ENCODE assay signal across 9 mouse cellular contexts in genomic region chr12:86132799-86133198, GRCm38 (mm10). TPM values are rescaled to one million over a fixed set of nuclear protein-coding genes. Genes with fewer than 3 reads are reported as not detected.
DNase-seq lines count a peak whose midpoint lies in the region; ATAC-seq lines count a peak whose summit lies in the region.
"Had no signal": no experiment of that assay in that cellular context is flagged by ENCODE, and none has a peak within 500 bp of the region (broad histone marks: within the 10 kb centered on the region; RNA-seq: fewer than 3 reads in every experiment).

No protein-coding gene starts in this region.

- no peaks in the 10 kb centered on the region for H3K27me3 ChIP-seq in forebrain, embryonic 15.5 days
- H3K27me3 ChIP-seq: limb, embryonic 13.5 days had no signal

- no peak overlapping the region for H3K4me2 ChIP-seq in forebrain, embryonic 15.5 days (replicated peaks)
- H3K4me2 ChIP-seq: limb, embryonic 13.5 days had no signal

- H3K27ac ChIP-seq in forebrain, embryonic 15.5 days (replicated peaks): no peak overlapping the region
- H3K27ac ChIP-seq: limb, embryonic 13.5 days had no signal

- ATAC-seq in cerebellum, adult (ENCODE audit: insufficient number of reproducible peaks, low FRiP score, low TSS enrichment): peak; percentile 80
- peak; percentile 61 for ATAC-seq in forebrain, embryonic 15.5 days (replicated peaks)

- 19% methylated on average over 2 of the region's 2 CpGs for WGBS in forebrain, embryonic 15.5 days
- WGBS in large intestine, adult 2 months: 31% methylated on average over 2 of the region's 2 CpGs

- H3K4me1 ChIP-seq in forebrain, embryonic 15.5 days: no peaks in the 10 kb centered on the region

- H3K4me3 ChIP-seq in forebrain, embryonic 15.5 days: no peak overlapping the region
- H3K4me3 ChIP-seq: limb, embryonic 13.5 days had no signal

- no peak overlapping the region for H3K9ac ChIP-seq in forebrain, embryonic 15.5 days (replicated peaks)
- H3K9ac ChIP-seq: limb, embryonic 13.5 days had no signal

- H3K9me3 ChIP-seq in forebrain, embryonic 15.5 days: no peaks in the 10 kb centered on the region
- H3K9me3 ChIP-seq: limb, embryonic 13.5 days had no signal

- DNase-seq in gastrocnemius, adult 18-20 months (ENCODE audit: low spot score): peak; percentile 78
- no peak for DNase-seq in gastrocnemius, adult 8-10 months (ENCODE audit: low spot score in 2 of 2)
- DNase-seq in CD4-positive helper T cell, adult 2 months (ENCODE audit: low read depth, low spot score): peak; percentile 50
- DNase-seq in large intestine, adult 2 months (ENCODE audit: low read depth, low spot score): peak; percentile 36
- DNase-seq in lung, postnatal 14 days: peak; percentile 67
- peak; percentile 29 to 49 for DNase-seq in right cerebral cortex, postnatal 36 days (ENCODE audit: low spot score in 2 of 2)

- H3K36me3 ChIP-seq in forebrain, embryonic 15.5 days: no peaks in the 10 kb centered on the region
- H3K36me3 ChIP-seq: limb, embryonic 13.5 days had no signal

RNA-seq across cellular contexts. Expression of gene Ift43, which starts 50.5 kb away (rescaled TPM):
- 10 to 100 TPM; 10.5 to 12.7 TPM for total RNA-seq in gastrocnemius, adult 18-20 months (2021)
- total RNA-seq in gastrocnemius, adult 8-10 months (2022): 10 to 100 TPM; 10.5 to 13.4 (median 11.8) TPM
- 74.6 and 82.8 TPM in 2 replicates for polyA plus RNA-seq in forebrain, embryonic 15.5 days (2015; fragmentation: Nextera tagmentation; extraction: Ambion mirVana)
- 29.4 and 35.1 TPM in 2 replicates for polyA plus RNA-seq in large intestine, adult 2 months (2012; rRNA removed)

RNA-seq across cellular contexts. Expression of gene Tgfb3, which starts 54.0 kb away (rescaled TPM):
- total RNA-seq in gastrocnemius, adult 18-20 months (2021): 10 to 100 TPM; 41.9 to 54.3 TPM
- total RNA-seq in gastrocnemius, adult 8-10 months (2022): 10 to 100 TPM; 44.0 to 58.3 (median 47.6) TPM
- 7.7 and 7.9 TPM in 2 replicates for polyA plus RNA-seq in forebrain, embryonic 15.5 days (2015; fragmentation: Nextera tagmentation; extraction: Ambion mirVana)
- polyA plus RNA-seq in large intestine, adult 2 months (2012; rRNA removed): 5.8 and 7.0 TPM in 2 replicates

Comparison
In these comparisons a context has a peak if more than half of its experiments do, and no peak if none do; other contexts are left out.
1. DNase-seq: peak in gastrocnemius, adult 18-20 months (single experiment), CD4-positive helper T cell, adult 2 months (single experiment), large intestine, adult 2 months (single experiment), lung, postnatal 14 days (single experiment) and right cerebral cortex, postnatal 36 days (2 of 2); none in gastrocnemius, adult 8-10 months (0 of 2).